Mouse (Mus musculus): ENCODE measurements around the gene Bbc3. TPM values are rescaled to one million over a fixed set of nuclear protein-coding genes. Genes with fewer than 3 reads are reported as not detected.

Gene Bbc3
- total and polyA plus RNA-seq, 3 experiments = 23.2 to 61.7 (median 23.3) TPM

GRCm38 (mm10) chr7:16366669-16367068, 58.5 kb downstream of the Bbc3 start:
- no peaks in the 10 kb centered on the region for H3K9me3 ChIP-seq (replicated peaks; ENCODE audit: low read length)
- in situ Hi-C loops (cut with MboI; ENCODE audit: low pct_ligation_motif_present, low pct_unique_long_range_greater_than_20kb, low sequenced_read_pairs) = no loop called here
- H3K79me2 ChIP-seq (replicated peaks; ENCODE audit: control insufficient read depth, extremely low read depth, insufficient read depth, poor library complexity, severe bottlenecking) = peaks cover 39% of the 10 kb centered on the region
- no peak overlapping the region for H3K4me3 ChIP-seq (replicated peaks in 1 of 3; ENCODE audit: low read depth in 2 of 3, low read length in 2 of 3, poor library complexity in 1 of 3)
- H3K27me3 ChIP-seq (replicated peaks) = no peaks in the 10 kb centered on the region
- peaks cover 0 to 42% of the 10 kb centered on the region in 2 experiments; a peak in 2 of 4 replicates for H3K4me1 ChIP-seq (ENCODE audit: control insufficient read depth in 1 of 2, insufficient read depth in 2 of 2)
- dilution Hi-C loops (cut with MboI; ENCODE audit: extremely low pct_ligation_motif_present, extremely low pct_unique_long_range_greater_than_20kb, low sequenced_read_pairs) = no loop called here
- no peak overlapping the region for H3K4me2 ChIP-seq (ENCODE audit: insufficient read depth, low read depth, poor library complexity, severe bottlenecking)
- DNase-seq (ENCODE audit: extremely low read depth) = no peak
- peaks cover 79 to 96% of the 10 kb centered on the region in 2 experiments for H3K36me3 ChIP-seq (replicated peaks in 1 of 2; ENCODE audit: control insufficient read depth in 1 of 2, insufficient read depth in 1 of 2, low read length in 1 of 2)
- peak overlapping the region; percentile 15; the same call in 1 of the 2 replicates for H3K27ac ChIP-seq (ENCODE audit: insufficient read depth, low read depth)
- TF ChIP-seq USF1 (IDR thresholded peaks at IDR 0.05; ENCODE audit: low read depth, low read length) (no peak), JUND (conservative IDR thresholded peaks at IDR 0.05; ENCODE audit: low read depth, low read length) (no peak), MAX (IDR thresholded peaks at IDR 0.05; ENCODE audit: low read length) (no peak), CTCF (conservative IDR thresholded peaks at IDR 0.05 in 1 of 2, IDR thresholded peaks at IDR 0.05 in 1 of 2; ENCODE audit: low read depth in 2 of 2, low read length in 2 of 2) (no peak), PAX5 (IDR thresholded peaks at IDR 0.05; ENCODE audit: low read length) (no peak), MAZ (IDR thresholded peaks at IDR 0.05; ENCODE audit: low read depth, low read length) (no peak)
- H3K9ac ChIP-seq (ENCODE audit: insufficient read depth, low read depth) = no peak overlapping the region

Other genes with a start within 250 kb of the Bbc3 start
- 0.08 TPM in 1 of 2 replicates, not detected in the other for gene Zfp541, start 246.6 kb upstream of the Bbc3 start, total RNA-seq (2012; rRNA removed)
- gene Zfp541, start 246.6 kb upstream of the Bbc3 start, total RNA-seq (2014; rRNA removed) = 0.12 TPM in 1 of 2 replicates, not detected in the other
- 0.05 TPM in 1 of 2 replicates, not detected in the other for gene Zfp541, start 246.6 kb upstream of the Bbc3 start, polyA plus RNA-seq (2012; ENCODE audit: insufficient read length, low read depth)
- 80.0 and 84.8 TPM in 2 replicates for gene Napa, start 209.9 kb upstream of the Bbc3 start, total RNA-seq (2012; rRNA removed)
- gene Napa, start 209.9 kb upstream of the Bbc3 start, total RNA-seq (2014; rRNA removed) = 97.5 and 106 TPM in 2 replicates
- 111 and 112 TPM in 2 replicates for gene Napa, start 209.9 kb upstream of the Bbc3 start, polyA plus RNA-seq (2012; ENCODE audit: insufficient read length, low read depth)
- 17.5 and 19.1 TPM in 2 replicates for gene Kptn, start 188.5 kb upstream of the Bbc3 start, total RNA-seq (2012; rRNA removed)
- gene Kptn, start 188.5 kb upstream of the Bbc3 start, total RNA-seq (2014; rRNA removed) = 25.4 and 25.8 TPM in 2 replicates
- 14.2 and 14.5 TPM in 2 replicates for gene Kptn, start 188.5 kb upstream of the Bbc3 start, polyA plus RNA-seq (2012; ENCODE audit: insufficient read length, low read depth)
- gene Slc8a2, start 178.6 kb upstream of the Bbc3 start, total RNA-seq (2012; rRNA removed) = 0.04 TPM in 2 replicates
- not detected in 2 replicates for gene Slc8a2, start 178.6 kb upstream of the Bbc3 start, total RNA-seq (2014; rRNA removed)
- 0.08 and 0.10 TPM in 2 replicates for gene Slc8a2, start 178.6 kb upstream of the Bbc3 start, polyA plus RNA-seq (2012; ENCODE audit: insufficient read length, low read depth)
- gene Meis3, start 133.3 kb upstream of the Bbc3 start, total RNA-seq (2012; rRNA removed) = 9.4 and 10.2 TPM in 2 replicates
- gene Meis3, start 133.3 kb upstream of the Bbc3 start, total RNA-seq (2014; rRNA removed) = 7.1 and 7.9 TPM in 2 replicates
- gene Meis3, start 133.3 kb upstream of the Bbc3 start, polyA plus RNA-seq (2012; ENCODE audit: insufficient read length, low read depth) = 10.1 and 11.8 TPM in 2 replicates
- gene Dhx34, start 86.4 kb upstream of the Bbc3 start, total RNA-seq (2012; rRNA removed) = 14.8 and 18.0 TPM in 2 replicates
- 6.9 and 8.8 TPM in 2 replicates for gene Dhx34, start 86.4 kb upstream of the Bbc3 start, total RNA-seq (2014; rRNA removed)
- 11.8 and 15.2 TPM in 2 replicates for gene Dhx34, start 86.4 kb upstream of the Bbc3 start, polyA plus RNA-seq (2012; ENCODE audit: insufficient read length, low read depth)
- gene C5ar2, start 64.2 kb upstream of the Bbc3 start, total RNA-seq (2012; rRNA removed) = 0.04 TPM in 2 replicates
- gene C5ar2, start 64.2 kb upstream of the Bbc3 start, total RNA-seq (2014; rRNA removed) = 0.11 and 0.30 TPM in 2 replicates
- 0.22 and 0.33 TPM in 2 replicates for gene C5ar2, start 64.2 kb upstream of the Bbc3 start, polyA plus RNA-seq (2012; ENCODE audit: insufficient read length, low read depth)
- not detected in 2 replicates for gene C5ar1, start 48.9 kb upstream of the Bbc3 start, total RNA-seq (2012; rRNA removed)
- not detected in 2 replicates for gene C5ar1, start 48.9 kb upstream of the Bbc3 start, total RNA-seq (2014; rRNA removed)
- not detected in 2 replicates for gene C5ar1, start 48.9 kb upstream of the Bbc3 start, polyA plus RNA-seq (2012; ENCODE audit: insufficient read length, low read depth)
- gene Inafm1, start 34.8 kb upstream of the Bbc3 start, total RNA-seq (2012; rRNA removed) = 5.6 and 7.4 TPM in 2 replicates
- 1.1 and 1.5 TPM in 2 replicates for gene Inafm1, start 34.8 kb upstream of the Bbc3 start, total RNA-seq (2014; rRNA removed)
- 9.3 and 9.5 TPM in 2 replicates for gene Inafm1, start 34.8 kb upstream of the Bbc3 start, polyA plus RNA-seq (2012; ENCODE audit: insufficient read length, low read depth)
- gene Ccdc9, start 21.6 kb upstream of the Bbc3 start, total RNA-seq (2012; rRNA removed) = 47.6 and 53.3 TPM in 2 replicates
- gene Ccdc9, start 21.6 kb upstream of the Bbc3 start, total RNA-seq (2014; rRNA removed) = 32.0 and 37.5 TPM in 2 replicates
- gene Ccdc9, start 21.6 kb upstream of the Bbc3 start, polyA plus RNA-seq (2012; ENCODE audit: insufficient read length, low read depth) = 81.0 and 94.2 TPM in 2 replicates
- gene Sae1, start 79.4 kb downstream of the Bbc3 start, total RNA-seq (2012; rRNA removed) = 146 and 181 TPM in 2 replicates
- 160 and 170 TPM in 2 replicates for gene Sae1, start 79.4 kb downstream of the Bbc3 start, total RNA-seq (2014; rRNA removed)
- 271 and 298 TPM in 2 replicates for gene Sae1, start 79.4 kb downstream of the Bbc3 start, polyA plus RNA-seq (2012; ENCODE audit: insufficient read length, low read depth)
- 26.8 and 30.4 TPM in 2 replicates for gene Zc3h4, start 92.5 kb downstream of the Bbc3 start, total RNA-seq (2012; rRNA removed)
- 9.0 and 10.0 TPM in 2 replicates for gene Zc3h4, start 92.5 kb downstream of the Bbc3 start, total RNA-seq (2014; rRNA removed)
- 34.0 and 44.2 TPM in 2 replicates for gene Zc3h4, start 92.5 kb downstream of the Bbc3 start, polyA plus RNA-seq (2012; ENCODE audit: insufficient read length, low read depth)
- 89.1 and 97.8 TPM in 2 replicates for gene Tmem160, start 144.4 kb downstream of the Bbc3 start, total RNA-seq (2012; rRNA removed)
- gene Tmem160, start 144.4 kb downstream of the Bbc3 start, total RNA-seq (2014; rRNA removed) = 28.8 and 30.9 TPM in 2 replicates
- 48.9 and 54.4 TPM in 2 replicates for gene Tmem160, start 144.4 kb downstream of the Bbc3 start, polyA plus RNA-seq (2012; ENCODE audit: insufficient read length, low read depth)
- 0.08 and 0.17 TPM in 2 replicates for gene Npas1, start 169.3 kb downstream of the Bbc3 start, total RNA-seq (2012; rRNA removed)
- gene Npas1, start 169.3 kb downstream of the Bbc3 start, total RNA-seq (2014; rRNA removed) = not detected in 2 replicates
- gene Npas1, start 169.3 kb downstream of the Bbc3 start, polyA plus RNA-seq (2012; ENCODE audit: insufficient read length, low read depth) = 0.56 and 0.61 TPM in 2 replicates

Data from CH12.LX (cell line).